8 mouse cellular contexts compared by ENCODE assay signal in genomic region chr2:163994654-163994976, GRCm38 (mm10). TPM values are rescaled to one million over a fixed set of nuclear protein-coding genes. Genes with fewer than 3 reads are reported as not detected.
A peak's percentile ranks its signal among the peaks of the same experiment; 100 is the strongest.
DNase-seq lines count a peak whose midpoint lies in the region; ATAC-seq and TF ChIP-seq lines count a peak whose summit lies in the region.

Ywhab (plus strand) TSS chr2:163994960.

- no peaks in the 10 kb centered on the region for H3K27me3 ChIP-seq in MEL (ENCODE audit: control insufficient read depth in 1 of 2, insufficient read depth in 2 of 2, low read length in 2 of 2)
- H3K27me3 ChIP-seq in forebrain, embryonic 13.5 days, result no peaks in the 10 kb centered on the region
- no peaks in the 10 kb centered on the region for H3K27me3 ChIP-seq in hindbrain, embryonic 10.5 days (ENCODE audit: insufficient read depth, poor library complexity, severe bottlenecking)
- H3K27me3 ChIP-seq in limb, embryonic 14.5 days (ENCODE audit: control insufficient read depth, insufficient read depth, low read length), result no peaks in the 10 kb centered on the region
- no peaks in the 10 kb centered on the region for H3K27me3 ChIP-seq in small intestine, adult 2 months (ENCODE audit: control insufficient read depth, insufficient read depth, low read length)

- 0% methylated on average over 12 of the region's 14 CpGs for WGBS in forebrain, embryonic 13.5 days
- WGBS in hindbrain, embryonic 10.5 days, result under 1% methylated on average over 14 of the region's 14 CpGs
- 1% methylated on average over 13 of the region's 14 CpGs for WGBS in limb, embryonic 14.5 days
- under 1% methylated on average over 14 of the region's 14 CpGs for WGBS in small intestine, adult 2 months

- TF ChIP-seq RAD21 in MEL (IDR thresholded peaks at IDR 0.05; ENCODE audit: low read depth, low read length), result no peak

- H3K9ac ChIP-seq in MEL (ENCODE audit: control insufficient read depth, low read depth, low read length, poor library complexity, severe bottlenecking), result peak within 1 kb of the TSS; percentile 99
- peak within 1 kb of the TSS; percentile 97 for H3K9ac ChIP-seq in forebrain, embryonic 13.5 days
- peak within 1 kb of the TSS; percentile 91 for H3K9ac ChIP-seq in limb, embryonic 14.5 days (ENCODE audit: low read depth, low read length, severe bottlenecking)

- H3K4me1 ChIP-seq in MEL (ENCODE audit: control insufficient read depth in 1 of 2, insufficient read depth in 2 of 2, low read length in 2 of 2), result peaks cover 3 to 14% of the 10 kb centered on the region in 2 experiments
- peaks cover 32% of the 10 kb centered on the region for H3K4me1 ChIP-seq in forebrain, embryonic 13.5 days
- peaks cover 28% of the 10 kb centered on the region for H3K4me1 ChIP-seq in hindbrain, embryonic 10.5 days (replicated peaks)
- H3K4me1 ChIP-seq in limb, embryonic 14.5 days (ENCODE audit: control insufficient read depth, insufficient read depth, low read length), result peaks cover 14% of the 10 kb centered on the region; the same call in 1 of the 2 replicates
- peaks cover 3% of the 10 kb centered on the region; the same call in 1 of the 2 replicates for H3K4me1 ChIP-seq in small intestine, adult 2 months (ENCODE audit: control insufficient read depth, insufficient read depth, insufficient read length, low read length)

- H3K79me2 ChIP-seq in MEL (ENCODE audit: control insufficient read depth, insufficient read depth, low read length, poor library complexity), result peaks cover 39% of the 10 kb centered on the region

- no peak for TF ChIP-seq CTCF in MEL (IDR thresholded peaks at IDR 0.05 in 2 of 3, conservative IDR thresholded peaks at IDR 0.05 in 1 of 3; ENCODE audit: control insufficient read depth in 1 of 3, insufficient read depth in 1 of 3, low read depth in 2 of 3, low read length in 3 of 3, poor library complexity in 1 of 3, severe bottlenecking in 1 of 3)
- TF ChIP-seq CTCF in small intestine, adult 2 months (IDR thresholded peaks at IDR 0.05; ENCODE audit: extremely low read depth, insufficient read length, insufficient replicate concordance, low read depth, low read length), result no peak

- DNase-seq in kidney, adult 9 months, result peak; percentile 96
- no peak for DNase-seq in kidney, adult 8-10 months
- DNase-seq in MEL (ENCODE audit: low read depth, low spot score), result no peak
- DNase-seq in hindbrain, embryonic 10.5 days (ENCODE audit: low spot score), result no peak
- no peak for DNase-seq in limb, embryonic 14.5 days (ENCODE audit: low spot score)
- no peak for DNase-seq in spleen, postnatal 4 days (ENCODE audit: low spot score in 2 of 2)

- no peaks in the 10 kb centered on the region for H3K9me3 ChIP-seq in MEL (replicated peaks; ENCODE audit: insufficient read depth, low read length)
- no peaks in the 10 kb centered on the region for H3K9me3 ChIP-seq in forebrain, embryonic 13.5 days (replicated peaks)
- no peaks in the 10 kb centered on the region for H3K9me3 ChIP-seq in hindbrain, embryonic 10.5 days
- H3K9me3 ChIP-seq in limb, embryonic 14.5 days (ENCODE audit: control insufficient read depth, low read length), result no peaks in the 10 kb centered on the region

- no peak for ATAC-seq in forebrain, embryonic 13.5 days
- ATAC-seq in limb, embryonic 14.5 days (ENCODE audit: low FRiP score, low read depth), result no peak

- peak within 1 kb of the TSS; percentile 96 to 98 for H3K4me3 ChIP-seq in MEL (ENCODE audit: control insufficient read depth in 1 of 2, insufficient read depth in 1 of 2, low read depth in 2 of 2, low read length in 2 of 2)
- peak within 1 kb of the TSS; percentile 99 for H3K4me3 ChIP-seq in forebrain, embryonic 13.5 days
- peak within 1 kb of the TSS; percentile 98 for H3K4me3 ChIP-seq in hindbrain, embryonic 10.5 days
- H3K4me3 ChIP-seq in limb, embryonic 14.5 days (replicated peaks; ENCODE audit: low read length), result peak within 1 kb of the TSS; percentile 99
- H3K4me3 ChIP-seq in small intestine, adult 2 months (ENCODE audit: low read depth, low read length), result peak within 1 kb of the TSS; percentile 76

- H3K4me2 ChIP-seq in forebrain, embryonic 13.5 days, result peak within 1 kb of the TSS; percentile 91
- H3K4me2 ChIP-seq in limb, embryonic 14.5 days (replicated peaks; ENCODE audit: low read depth, low read length, severe bottlenecking), result peak within 1 kb of the TSS; percentile 58

- no peak for TF ChIP-seq EP300 in MEL (IDR thresholded peaks at IDR 0.05; ENCODE audit: low read depth in 1 of 2, low read length in 2 of 2)

- peaks cover 9 to 27% of the 10 kb centered on the region in 2 experiments for H3K36me3 ChIP-seq in MEL (ENCODE audit: control insufficient read depth in 1 of 2, insufficient read depth in 2 of 2, low read length in 2 of 2)
- H3K36me3 ChIP-seq in forebrain, embryonic 13.5 days (ENCODE audit: poor library complexity, severe bottlenecking), result peaks cover 7% of the 10 kb centered on the region
- peaks cover 23% of the 10 kb centered on the region for H3K36me3 ChIP-seq in hindbrain, embryonic 10.5 days
- H3K36me3 ChIP-seq in limb, embryonic 14.5 days (ENCODE audit: control insufficient read depth, insufficient read depth, low read length), result peaks cover 18% of the 10 kb centered on the region; the same call in 1 of the 2 replicates
- peaks cover 3% of the 10 kb centered on the region; the same call in 1 of the 2 replicates for H3K36me3 ChIP-seq in small intestine, adult 2 months (ENCODE audit: control insufficient read depth, insufficient read depth, low read length)

- TF ChIP-seq POLR2A in MEL (IDR thresholded peaks at IDR 0.05; ENCODE audit: control insufficient read depth in 1 of 2, insufficient read depth in 1 of 2, low read depth in 1 of 2, low read length in 2 of 2, poor library complexity in 1 of 2), result peak; percentile 4 to 72; a peak in 2 of 4 replicates
- TF ChIP-seq POLR2A in limb, embryonic 14.5 days (IDR thresholded peaks at IDR 0.05; ENCODE audit: borderline replicate concordance, extremely low read depth, insufficient read depth, insufficient read length), result peak; percentile 92; the same call in 1 of the 2 replicates
- TF ChIP-seq POLR2A in small intestine, adult 2 months (IDR thresholded peaks at IDR 0.05; ENCODE audit: low read depth, low read length), result no peak

- H3K27ac ChIP-seq in MEL (ENCODE audit: control insufficient read depth, low read depth, low read length), result peak within 1 kb of the TSS; percentile 83
- H3K27ac ChIP-seq in forebrain, embryonic 13.5 days, result peak within 1 kb of the TSS; percentile 89
- peak within 1 kb of the TSS; percentile 97 for H3K27ac ChIP-seq in hindbrain, embryonic 10.5 days
- peak within 1 kb of the TSS; percentile 91 for H3K27ac ChIP-seq in limb, embryonic 14.5 days (replicated peaks; ENCODE audit: low read depth, low read length)
- peak within 1 kb of the TSS; percentile 85 for H3K27ac ChIP-seq in small intestine, adult 2 months (ENCODE audit: insufficient read depth, low read depth, low read length)

TF ChIP-seq in MEL, 35 proteins besides CTCF, POLR2A, EP300 and RAD21:
- TF ChIP-seq CHD1 (IDR thresholded peaks at IDR 0.05; ENCODE audit: low read depth, low read length) (no peak), RCOR1 (IDR thresholded peaks at IDR 0.05; ENCODE audit: low read depth, low read length) (no peak), MAZ (IDR thresholded peaks at IDR 0.05; ENCODE audit: low read depth, low read length) (peak; percentile 93; the same call in 1 of the 2 replicates), MYC (IDR thresholded peaks at IDR 0.05; ENCODE audit: low read depth, low read length) (no peak), ELF1 (IDR thresholded peaks at IDR 0.05; ENCODE audit: low read depth, low read length) (no peak), KAT2A (conservative IDR thresholded peaks at IDR 0.05; ENCODE audit: low read depth, low read length) (no peak), ZMIZ1 (IDR thresholded peaks at IDR 0.05; ENCODE audit: low read depth, low read length) (no peak), HCFC1 (IDR thresholded peaks at IDR 0.05; ENCODE audit: low read depth, low read length) (no peak), ETS1 (IDR thresholded peaks at IDR 0.05; ENCODE audit: low read depth, low read length) (0 out of 2 replicates have a peak, but pooled peaks have one; percentile 7), JUND (IDR thresholded peaks at IDR 0.05; ENCODE audit: low read depth, low read length) (no peak), SIN3A (IDR thresholded peaks at IDR 0.05; ENCODE audit: low read length) (no peak), CHD2 (IDR thresholded peaks at IDR 0.05; ENCODE audit: low read length) (no peak), POLR2AphosphoS2 (IDR thresholded peaks at IDR 0.05; ENCODE audit: low read length) (no peak), ZNF384 (IDR thresholded peaks at IDR 0.05; ENCODE audit: low read depth, low read length) (no peak), UBTF (IDR thresholded peaks at IDR 0.05; ENCODE audit: borderline replicate concordance, insufficient read depth, low read depth, low read length) (no peak), TCF12 (IDR thresholded peaks at IDR 0.05; ENCODE audit: low read depth, low read length) (peak; percentile 27; the same call in 1 of the 2 replicates), MAFK (IDR thresholded peaks at IDR 0.05; ENCODE audit: borderline replicate concordance, low read depth, low read length) (no peak), TBP (IDR thresholded peaks at IDR 0.05; ENCODE audit: low read depth, low read length) (0 out of 2 replicates have a peak, but pooled peaks have one; percentile 40), MXI1 (IDR thresholded peaks at IDR 0.05; ENCODE audit: low read depth, low read length) (no peak), NELFE (IDR thresholded peaks at IDR 0.05; ENCODE audit: low read depth, low read length) (0 out of 2 replicates have a peak, but pooled peaks have one; percentile 6)

RNA-seq across cellular contexts. Expression of gene Ywhab, which starts in this region (rescaled TPM):
- 71.4 and 76.3 TPM in 2 replicates for total RNA-seq in MEL (2012; rRNA removed)
- 100 to 1,000 TPM; 179 to 717 TPM for polyA plus RNA-seq in MEL (2012; ENCODE audit: insufficient read depth in 1 of 2, insufficient read length in 2 of 2, low read depth in 1 of 2, low replicate concordance in 2 of 2, missing spikeins in 1 of 2)
- polyA plus RNA-seq in forebrain, embryonic 13.5 days (2015; fragmentation: Nextera tagmentation; extraction: Ambion mirVana), result 361 and 370 TPM in 2 replicates
- 294 and 318 TPM in 2 replicates for polyA plus RNA-seq in hindbrain, embryonic 10.5 days (2016; fragmentation: Nextera tagmentation; extraction: Ambion mirVana)
- polyA plus RNA-seq in limb, embryonic 14.5 days (2012; rRNA removed), result 106 and 126 TPM in 2 replicates
- polyA plus RNA-seq in limb, embryonic 14.5 days (2014; fragmentation: Nextera tagmentation; extraction: Ambion mirVana), result 277 and 283 TPM in 2 replicates
- polyA plus RNA-seq in small intestine, adult 2 months (2012; rRNA removed), result 12.1 and 25.8 TPM in 2 replicates
